Mouse (Mus musculus): ENCODE results near the gene Ttc23l.

DNA sequence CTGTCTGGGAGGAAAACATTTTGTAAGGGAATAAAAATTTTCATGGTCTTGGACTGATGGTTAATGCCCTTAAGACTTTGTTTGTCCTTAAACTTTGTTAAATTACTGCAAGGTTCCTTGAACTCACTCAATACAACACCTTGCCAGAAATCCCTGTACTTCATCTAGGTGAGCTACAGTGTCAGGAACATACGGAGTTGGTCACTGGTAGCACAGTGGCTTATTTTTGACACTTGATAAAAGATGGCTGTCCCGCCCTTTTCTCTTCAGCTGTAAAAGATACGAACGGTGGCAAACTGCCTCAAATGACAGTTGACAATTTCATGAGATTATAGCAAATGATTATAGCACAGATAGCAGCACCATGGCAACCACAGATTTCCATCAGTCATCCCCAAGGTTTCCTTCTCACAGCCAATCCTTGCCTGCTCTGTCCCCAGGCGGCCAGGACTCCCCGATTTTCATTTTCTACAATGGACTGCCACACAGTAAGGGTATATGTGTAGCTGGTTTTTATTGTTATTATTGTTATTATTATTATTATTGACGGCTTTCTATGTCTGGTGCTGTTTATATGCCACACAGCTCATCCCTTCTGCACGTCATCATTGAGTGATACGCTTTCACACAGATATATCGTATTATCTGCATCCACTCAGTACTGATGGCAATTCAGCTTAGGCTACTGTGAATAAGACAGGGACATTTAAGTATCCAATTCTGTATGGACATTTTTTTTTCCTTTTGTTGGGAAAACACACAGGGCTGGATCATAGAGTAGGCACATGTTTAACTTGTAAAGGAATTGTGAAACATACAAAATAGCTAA lies 26.1 kb upstream of the Ttc23l start:
- TF ChIP-seq TAL1 (IDR thresholded peaks at IDR 0.05; ENCODE audit: low read length) (no peak), GATA1 (IDR thresholded peaks at IDR 0.05; ENCODE audit: low read length) (no peak)

All from erythroblast, embryonic 14.5 days (primary cell).